Mouse (Mus musculus): Measurements from ENCODE around the gene Paqr9. TPM values are rescaled to one million over a fixed set of nuclear protein-coding genes. Genes with fewer than 3 reads are reported as not detected.

Paqr9 gene
- polyA plus RNA-seq, 1 experiment from 2014 or later = 0.07 TPM

DNA sequence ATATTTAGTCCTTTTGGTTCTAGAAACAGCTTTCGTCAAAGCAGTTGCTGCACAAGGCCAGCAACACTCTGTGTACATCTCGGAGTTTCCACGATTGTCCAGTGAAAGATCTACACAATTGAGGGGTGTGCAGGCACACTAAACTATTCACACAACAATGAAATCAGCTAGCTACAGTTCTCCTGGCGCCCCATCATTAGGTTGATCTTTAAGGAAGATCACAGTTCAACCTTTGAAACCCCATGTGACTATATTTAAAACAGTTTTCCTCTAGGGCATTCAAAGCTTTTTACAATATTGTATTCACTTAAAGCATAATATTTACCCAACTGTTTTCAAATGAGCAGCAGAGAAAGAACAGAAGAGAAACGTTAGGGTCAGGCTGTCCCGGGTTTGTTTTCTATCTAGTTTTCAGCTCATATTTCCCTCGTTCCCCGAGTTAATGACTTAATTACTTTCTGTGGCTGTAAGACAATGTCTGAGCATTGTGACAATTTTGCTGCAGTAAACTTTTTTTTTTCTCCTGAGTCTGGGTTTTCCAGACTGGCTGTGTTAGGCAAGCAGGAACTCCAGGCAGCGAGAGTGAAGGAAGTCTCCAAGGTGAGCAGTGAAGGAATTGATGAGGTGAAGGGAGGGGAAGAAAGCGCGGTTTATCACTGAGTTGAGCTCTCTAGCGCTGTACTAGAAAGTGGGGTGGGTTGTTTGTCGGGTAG is 38.2 kb downstream of the Paqr9 start:
- H3K9me3 ChIP-seq = no peaks in the 10 kb centered on the region
- no peak for DNase-seq (ENCODE audit: extremely low spot score, low spot score)
- H3K27me3 ChIP-seq (ENCODE audit: poor library complexity, severe bottlenecking) = peaks cover 9% of the 10 kb centered on the region
- peaks cover 5% of the 10 kb centered on the region; the same call in 1 of the 2 replicates for H3K4me1 ChIP-seq
- H3K36me3 ChIP-seq (replicated peaks) = no peaks in the 10 kb centered on the region
- no peak overlapping the region for H3K27ac ChIP-seq
- H3K4me3 ChIP-seq = no peak overlapping the region; the same call in 1 of the 2 replicates
- WGBS = 57% methylated on average over 13 of the region's 13 CpGs

DNA sequence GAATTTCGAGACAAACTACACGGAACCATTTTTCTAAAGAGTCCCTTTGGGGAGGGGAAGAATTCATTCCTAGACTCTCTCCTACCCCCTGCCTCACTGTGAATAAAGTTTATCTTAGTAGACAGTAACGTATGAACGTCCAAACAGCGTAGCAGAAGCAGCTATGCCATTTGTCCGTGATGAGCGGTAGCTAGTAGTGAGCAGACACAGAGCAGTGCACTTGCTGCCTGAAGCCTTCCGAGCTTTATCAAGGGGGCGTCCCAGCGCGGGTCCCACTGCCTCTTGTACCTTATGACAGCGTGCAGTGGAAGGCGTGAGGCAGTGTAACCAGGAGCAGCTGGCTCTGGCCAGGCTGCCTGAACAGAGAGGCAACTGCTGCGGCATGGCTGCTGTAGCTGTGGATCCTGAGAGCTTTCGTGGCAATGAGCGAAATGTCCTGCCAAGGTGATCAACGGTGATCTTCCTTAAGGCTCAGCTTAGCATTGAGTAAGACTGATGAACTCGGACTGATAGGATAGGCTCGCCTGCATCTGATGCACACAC is 38.8 kb downstream of the Paqr9 start:
- no peak overlapping the region; the same call in 1 of the 2 replicates for H3K4me3 ChIP-seq
- H3K4me1 ChIP-seq = peaks cover 5% of the 10 kb centered on the region; the same call in 1 of the 2 replicates
- H3K36me3 ChIP-seq (replicated peaks) = no peaks in the 10 kb centered on the region
- H3K27ac ChIP-seq = no peak overlapping the region
- H3K27me3 ChIP-seq (ENCODE audit: poor library complexity, severe bottlenecking) = peaks cover 9% of the 10 kb centered on the region
- DNase-seq (ENCODE audit: extremely low spot score, low spot score) = no peak
- H3K9me3 ChIP-seq = no peaks in the 10 kb centered on the region
- 64% methylated on average over 19 of the region's 19 CpGs for WGBS

DNA sequence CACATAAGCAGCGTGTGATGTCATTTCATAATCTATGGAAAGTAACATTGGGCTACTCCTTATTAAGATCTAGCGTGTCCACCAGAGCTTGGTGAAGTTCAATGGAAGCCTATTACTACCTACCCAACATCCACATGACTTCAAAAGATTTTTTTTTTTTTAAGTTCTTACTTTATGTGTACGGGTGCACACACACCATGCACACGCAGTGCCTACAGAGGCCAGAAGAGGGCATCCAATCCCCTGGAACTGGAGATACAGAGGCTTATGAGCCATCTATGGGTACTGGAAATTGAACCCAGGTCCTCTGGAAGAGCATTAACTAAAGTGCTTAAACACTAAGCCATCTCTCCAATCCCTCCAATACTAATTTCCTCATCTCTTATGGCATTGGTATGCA is 39.9 kb downstream of the Paqr9 start:
- WGBS = 89% methylated on average over 4 of the region's 4 CpGs
- H3K27ac ChIP-seq = no peak overlapping the region

DNA sequence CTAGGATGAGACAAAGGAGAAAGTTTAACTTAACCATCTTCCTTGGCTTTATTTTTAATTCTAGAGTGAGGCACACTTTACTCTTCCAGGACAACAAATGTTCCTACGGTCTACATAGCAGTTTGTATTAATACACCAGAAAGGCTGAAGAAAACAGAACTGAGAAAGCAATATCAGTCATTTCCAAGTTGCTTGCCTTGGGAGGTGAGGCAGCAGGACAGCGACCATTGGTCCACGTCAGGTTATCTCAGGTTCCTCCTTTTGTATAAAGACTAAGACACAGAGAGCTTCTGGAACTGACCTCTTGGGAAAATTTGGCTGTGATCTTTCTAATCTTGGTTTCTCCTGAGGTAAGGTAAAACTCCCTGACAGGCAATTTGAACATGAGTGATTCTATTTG is 43.4 kb downstream of the Paqr9 start:
- no peak overlapping the region for H3K27ac ChIP-seq
- peaks cover 5% of the 10 kb centered on the region; the same call in 1 of the 2 replicates for H3K4me1 ChIP-seq
- H3K27me3 ChIP-seq (ENCODE audit: poor library complexity, severe bottlenecking) = peaks cover 9% of the 10 kb centered on the region
- no peaks in the 10 kb centered on the region for H3K9me3 ChIP-seq
- no peak for DNase-seq (ENCODE audit: extremely low spot score, low spot score)
- 86% methylated on average over 3 of the region's 3 CpGs for WGBS
- H3K36me3 ChIP-seq (replicated peaks) = no peaks in the 10 kb centered on the region
- H3K4me3 ChIP-seq = no peak overlapping the region

More for the DNA sequence above, 39.9 kb downstream of the Paqr9 start:
- Histone ChIP-seq H3K9me3 (no peaks in the 10 kb centered on the region), H3K27me3 (ENCODE audit: poor library complexity, severe bottlenecking) (peaks cover 9% of the 10 kb centered on the region), H3K4me1 (peaks cover 5% of the 10 kb centered on the region; the same call in 1 of the 2 replicates), H3K36me3 (replicated peaks) (no peaks in the 10 kb centered on the region), H3K4me3 (no peak overlapping the region)
- no peak for DNase-seq (ENCODE audit: extremely low spot score, low spot score)

DNA sequence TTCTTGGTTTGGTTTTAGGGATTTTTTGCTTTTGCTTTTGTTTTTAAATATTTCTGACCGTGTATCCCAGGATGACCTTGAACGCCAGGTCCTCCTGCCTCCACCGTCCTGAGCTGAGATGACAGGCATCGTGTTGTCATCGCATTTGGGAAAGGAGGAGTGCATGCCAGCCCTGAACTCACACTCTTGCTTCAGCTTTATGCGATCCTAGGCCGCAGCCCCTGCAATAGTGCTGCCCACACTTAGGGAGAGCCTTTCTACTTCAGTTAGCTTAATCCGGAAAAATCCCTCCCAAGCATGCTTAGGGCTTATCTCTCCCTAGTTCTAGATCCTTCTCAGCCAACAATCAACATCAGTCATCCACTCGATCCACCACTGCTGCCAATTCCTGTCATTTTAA is 43.9 kb downstream of the Paqr9 start:
- Histone ChIP-seq H3K9me3 (no peaks in the 10 kb centered on the region), H3K27me3 (ENCODE audit: poor library complexity, severe bottlenecking) (peaks cover 7% of the 10 kb centered on the region), H3K4me1 (peaks cover 1% of the 10 kb centered on the region; the same call in 1 of the 2 replicates), H3K4me3 (no peak overlapping the region), H3K36me3 (replicated peaks) (no peaks in the 10 kb centered on the region), H3K27ac (no peak overlapping the region)
- DNase-seq (ENCODE audit: extremely low spot score, low spot score) = no peak
- 92% methylated on average over 9 of the region's 9 CpGs for WGBS

DNA sequence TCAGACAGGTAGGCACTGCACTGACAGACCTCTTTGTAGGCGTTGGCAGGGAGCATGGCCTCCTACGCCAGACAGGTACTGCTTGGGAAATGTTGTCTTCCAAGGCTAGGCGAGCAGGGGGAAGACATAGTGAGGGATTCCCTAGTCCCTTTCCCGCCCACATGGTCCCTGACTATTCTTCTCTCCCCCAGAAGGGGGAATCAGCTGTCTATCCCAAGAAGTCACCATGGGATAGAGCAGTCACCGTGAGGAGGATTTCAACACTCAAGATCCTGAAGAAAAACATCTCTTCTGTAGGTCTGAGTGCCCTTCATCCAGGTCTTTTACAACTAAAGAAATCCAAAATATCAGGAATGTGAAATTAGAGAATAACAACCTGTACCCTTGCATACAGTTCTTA is 47.7 kb downstream of the Paqr9 start:
- Histone ChIP-seq H3K4me3 (no peak overlapping the region), H3K36me3 (replicated peaks) (no peaks in the 10 kb centered on the region), H3K27ac (no peak overlapping the region), H3K4me1 (no peaks in the 10 kb centered on the region; the same call in 1 of the 2 replicates), H3K27me3 (ENCODE audit: poor library complexity, severe bottlenecking) (no peaks in the 10 kb centered on the region), H3K9me3 (no peaks in the 10 kb centered on the region)
- DNase-seq (ENCODE audit: extremely low spot score, low spot score) = no peak
- WGBS = 57% methylated on average over 5 of the region's 5 CpGs

DNA sequence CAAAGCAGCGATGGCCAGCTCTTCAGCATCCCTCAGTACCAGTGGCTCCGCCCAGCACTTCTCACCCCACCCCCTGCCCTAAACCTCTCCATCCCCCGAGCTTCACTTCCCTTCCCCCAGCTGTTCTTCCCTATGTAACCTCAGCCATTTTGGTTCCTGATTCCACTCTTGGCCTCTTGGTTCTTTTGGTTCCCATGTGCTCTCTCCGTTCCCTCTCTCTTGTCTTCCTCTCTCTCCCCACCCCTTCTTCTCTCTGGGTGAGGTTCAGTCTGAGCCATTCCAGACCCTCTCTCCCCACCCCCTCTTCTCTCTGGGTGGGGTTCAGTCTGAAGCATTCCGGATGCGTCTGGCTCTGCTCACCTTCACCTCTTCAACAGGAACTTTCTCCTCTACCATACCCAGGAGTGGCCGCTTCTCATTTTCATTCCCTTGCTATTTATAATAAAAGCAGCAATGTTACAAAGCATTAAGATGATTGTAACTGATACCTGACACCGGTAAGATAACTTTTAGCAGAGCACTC is 52.9 kb downstream of the Paqr9 start:
- no peak for DNase-seq (ENCODE audit: extremely low spot score, low spot score)
- 84% methylated on average over 8 of the region's 8 CpGs for WGBS
- H3K4me1 ChIP-seq = peaks cover 8% of the 10 kb centered on the region
- H3K27me3 ChIP-seq (ENCODE audit: poor library complexity, severe bottlenecking) = no peaks in the 10 kb centered on the region
- H3K9me3 ChIP-seq = no peaks in the 10 kb centered on the region
- H3K27ac ChIP-seq = no peak overlapping the region
- no peaks in the 10 kb centered on the region for H3K36me3 ChIP-seq (replicated peaks)
- H3K4me3 ChIP-seq = no peak overlapping the region

DNA sequence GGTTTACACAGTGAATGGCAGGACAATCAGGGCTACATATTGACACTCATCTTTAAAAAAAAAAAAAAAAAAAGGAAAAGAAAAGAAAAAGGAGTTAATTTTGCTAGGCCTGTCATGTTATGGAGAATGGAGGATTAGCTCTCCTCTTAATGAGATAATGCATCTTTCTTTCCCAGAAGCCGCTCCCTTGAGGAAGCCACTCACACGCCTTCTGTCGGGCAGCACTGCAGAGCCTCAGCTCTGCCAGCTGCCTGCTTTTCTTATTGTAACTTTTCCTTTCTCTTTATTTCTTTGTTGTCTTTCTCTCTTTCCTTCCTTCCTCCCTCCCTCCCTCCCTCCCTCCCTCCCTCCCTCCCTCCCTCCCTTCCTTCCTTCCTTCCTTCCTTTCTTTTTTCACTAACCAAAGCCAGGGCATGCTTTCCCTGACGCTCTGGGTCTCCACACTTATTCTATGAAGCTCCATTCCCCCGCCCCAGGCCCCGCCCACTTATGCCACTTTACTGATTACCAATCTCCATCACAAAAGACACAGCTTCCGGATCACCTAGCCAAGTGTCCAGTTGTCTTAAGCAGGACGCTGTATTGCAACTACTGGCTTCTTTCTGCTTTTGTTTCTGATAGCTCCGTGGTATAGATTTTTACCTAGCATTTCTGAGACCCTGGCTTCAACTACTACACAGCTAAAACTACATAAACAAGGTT is 54.1 kb downstream of the Paqr9 start:
- H3K4me1 ChIP-seq = peaks cover 8% of the 10 kb centered on the region
- WGBS = 16% methylated on average over 9 of the region's 9 CpGs
- no peak overlapping the region for H3K27ac ChIP-seq
- no peaks in the 10 kb centered on the region for H3K36me3 ChIP-seq (replicated peaks)
- no peaks in the 10 kb centered on the region for H3K27me3 ChIP-seq (ENCODE audit: poor library complexity, severe bottlenecking)
- peak; percentile 29 for DNase-seq (ENCODE audit: extremely low spot score, low spot score)
- peak overlapping the region; percentile 22; the same call in 1 of the 2 replicates for H3K4me3 ChIP-seq
- no peaks in the 10 kb centered on the region for H3K9me3 ChIP-seq

DNA sequence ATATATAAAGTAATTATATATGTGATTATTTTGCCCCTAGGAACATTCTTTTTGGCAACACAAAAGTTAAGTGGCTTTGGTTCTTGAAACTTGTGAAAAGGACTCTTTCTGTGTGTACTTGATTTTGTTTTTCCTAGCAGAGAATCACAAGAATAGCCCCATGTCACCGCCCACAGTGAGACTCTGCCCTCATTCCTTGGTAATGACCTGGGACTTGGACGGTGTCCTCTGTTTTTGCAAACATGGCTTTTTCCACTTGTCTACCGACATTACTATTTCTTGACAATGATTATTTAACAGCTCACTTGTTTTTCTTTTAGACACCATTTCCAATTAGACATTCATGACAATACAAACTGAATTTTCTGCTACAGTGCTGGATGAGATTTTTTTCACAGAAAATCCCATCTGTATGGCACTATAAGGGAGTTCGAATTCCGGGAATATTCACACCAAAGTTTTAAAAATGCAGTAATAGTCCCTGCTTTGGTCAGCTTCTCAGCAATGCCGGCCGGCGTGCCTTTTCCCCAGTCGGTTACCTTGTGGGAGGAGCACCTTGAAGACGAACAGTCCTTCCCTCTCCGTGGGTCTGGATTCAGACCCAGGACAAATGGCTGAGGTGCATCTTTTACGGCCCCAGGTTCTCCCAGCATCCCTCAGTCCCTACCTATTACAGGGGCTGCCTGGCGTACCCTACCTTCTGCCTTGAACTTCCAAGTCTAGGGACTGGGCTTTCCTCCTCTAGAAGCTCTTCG is 55.6 kb downstream of the Paqr9 start:
- DNase-seq (ENCODE audit: extremely low spot score, low spot score) = no peak
- Histone ChIP-seq H3K4me1 (peaks cover 8% of the 10 kb centered on the region), H3K27ac (no peak overlapping the region), H3K9me3 (no peaks in the 10 kb centered on the region), H3K4me3 (no peak overlapping the region), H3K36me3 (replicated peaks) (no peaks in the 10 kb centered on the region), H3K27me3 (ENCODE audit: poor library complexity, severe bottlenecking) (no peaks in the 10 kb centered on the region)
- 82% methylated on average over 14 of the region's 14 CpGs for WGBS

DNA sequence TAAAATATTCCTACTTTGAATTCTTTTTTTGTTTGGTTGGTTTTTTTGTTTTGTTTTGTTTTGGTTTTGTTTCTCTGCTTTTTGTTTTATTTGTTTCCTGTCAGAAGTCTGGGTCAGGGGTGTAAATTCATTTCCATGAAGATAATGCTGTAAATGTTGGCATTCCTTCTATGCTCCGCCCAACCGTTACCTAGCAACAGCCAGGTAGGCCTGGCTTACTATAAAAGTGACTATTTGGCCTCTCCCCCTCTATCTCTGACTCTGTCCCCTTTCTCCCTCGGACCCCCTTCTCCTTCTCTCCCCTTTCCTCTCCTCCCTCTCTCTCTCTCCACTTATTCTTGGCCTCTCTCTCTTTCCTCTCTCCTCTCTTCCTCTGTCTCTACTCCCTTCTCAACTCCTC is 56.5 kb downstream of the Paqr9 start:
- no peak for DNase-seq (ENCODE audit: extremely low spot score, low spot score)
- whole genome bisulfite sequencing = 85% methylated on average over 3 of the region's 3 CpGs
- Histone ChIP-seq H3K4me3 (no peak overlapping the region), H3K27me3 (ENCODE audit: poor library complexity, severe bottlenecking) (no peaks in the 10 kb centered on the region), H3K36me3 (replicated peaks) (no peaks in the 10 kb centered on the region), H3K27ac (no peak overlapping the region), H3K9me3 (no peaks in the 10 kb centered on the region), H3K4me1 (peaks cover 8% of the 10 kb centered on the region)
